Mouse (Mus musculus) kidney, postnatal 0 days (tissue): ENCODE results near the gene Dkc1. TPM values are rescaled to one million over a fixed set of nuclear protein-coding genes. Genes with fewer than 3 reads are reported as not detected.
A peak's percentile ranks its signal among the peaks of the same experiment; 100 is the strongest.

Experiments used
- ATAC-seq: fragments of 200-750 bp; cut with Nextera tagmentation; replicated peaks from 2 replicates; pipeline ENCODE4 v1.8.0; 2017; ENCODE audit warnings: low read depth, moderate number of reproducible peaks, moderate TSS enrichment, moderate library complexity; ENCODE audit not compliant: low FRiP score
- DNase-seq: peaks from one replicate; pipeline ENCODE4 v3.0.0-alpha.2; 2016; ENCODE audit warnings: low spot score
- H3K27ac ChIP-seq: fragments of 300-500 bp; sonication (generic); 2 replicates; pipeline ENCODE4 v1.5.1; 2014; ENCODE audit warnings: mild to moderate bottlenecking
- H3K27me3 ChIP-seq: fragments of 300-500 bp; sonication (generic); 2 replicates; pipeline ENCODE4 v1.6.1; 2014; ENCODE audit warnings: low read length, mixed read lengths; ENCODE audit not compliant: insufficient read depth
- H3K36me3 ChIP-seq: fragments of 300-500 bp; sonication (generic); 2 replicates; pipeline ENCODE4 v1.6.1; 2014; ENCODE audit warnings: low read length, mixed read lengths; ENCODE audit not compliant: insufficient read depth
- H3K4me1 ChIP-seq: fragments of 300-500 bp; sonication (generic); replicated peaks from 2 replicates; pipeline ENCODE4 v1.6.1; 2014; ENCODE audit warnings: antibody characterized with exemption, low read length, mixed read lengths; ENCODE audit not compliant: insufficient read depth
- H3K4me2 ChIP-seq: fragments of 300-500 bp; sonication (generic); 2 replicates; pipeline ENCODE4 v1.6.1; 2014; ENCODE audit warnings: mild to moderate bottlenecking, low read length, moderate library complexity, mixed read lengths
- H3K4me3 ChIP-seq: fragments of 300-500 bp; sonication (generic); replicated peaks from 2 replicates; pipeline ENCODE4 v1.5.1; 2014; ENCODE audit warnings: low read depth, low read length
- H3K9ac ChIP-seq: fragments of 300-500 bp; sonication (generic); 2 replicates; pipeline ENCODE4 v1.6.1; 2014; ENCODE audit warnings: low read depth, low read length
- H3K9me3 ChIP-seq: fragments of 300-500 bp; sonication (generic); replicated peaks from 2 replicates; pipeline ENCODE4 v1.6.1; 2016; ENCODE audit warnings: low read length, inconsistent platforms, mixed read lengths
- CTCF ChIP-seq: IDR thresholded peaks from 2 replicates; pipeline ENCODE4 v1.5.1; 2016; ENCODE audit warnings: antibody characterized with exemption, low read depth, mild to moderate bottlenecking, moderate library complexity
- WGBS: fragments of 180-500 bp; shearing (Covaris S2); extraction: QIAGEN DNeasy Blood & Tissue Kit; methylation state at CpG from one replicate; pipeline ENCODE4 v1.1.7; 2014; 5-methylcytosine and 5-hydroxymethylcytosine counted together
- polyA plus RNA-seq: library from polyadenylated mRNA; unstranded; fragments of >200 nt; fragmentation: Nextera tagmentation; extraction: Ambion mirVana; gene quantifications from 2 replicates; pipeline ENCODE4 v1.2.1, GENCODE M21; 2015

The Dkc1 gene
- polyA plus RNA-seq, 1 experiment from 2014 or later, result 64.3 TPM

GRCm38 (mm10) chrX:75115550-75115949, 19.9 kb downstream of the Dkc1 start:
- DNase-seq, result no peak

DNA sequence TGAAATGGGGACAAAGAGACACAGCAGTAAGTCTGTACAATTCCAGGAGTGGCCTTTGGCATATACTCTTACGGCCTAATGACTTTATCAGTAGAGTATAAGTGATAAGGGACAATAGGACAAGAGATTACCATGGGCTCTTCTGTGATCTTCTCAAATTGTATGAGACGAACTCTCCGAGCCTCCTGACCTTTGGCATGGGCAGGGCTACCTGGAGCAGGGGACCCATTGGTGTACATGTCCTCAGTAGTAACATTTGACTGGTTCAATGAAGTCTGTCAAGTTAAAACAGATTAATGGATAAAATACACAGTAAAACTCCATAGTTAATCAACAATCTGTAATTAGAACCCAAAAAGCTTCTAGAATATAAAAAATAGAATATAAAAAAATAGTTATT, 30.0 kb downstream of the Dkc1 start:
- Histone ChIP-seq H3K9ac (no peak overlapping the region), H3K4me2 (no peak overlapping the region), H3K9me3 (no peaks in the 10 kb centered on the region), H3K27me3 (no peaks in the 10 kb centered on the region), H3K27ac (no peak overlapping the region), H3K4me1 (no peaks in the 10 kb centered on the region), H3K36me3 (no peaks in the 10 kb centered on the region), H3K4me3 (no peak overlapping the region)
- no peak for TF ChIP-seq CTCF
- DNase-seq (no peak), ATAC-seq (no peak)
- 90% methylated on average over 3 of the region's 3 CpGs for WGBS

More at GRCm38 (mm10) chrX:75115550-75115949, 19.9 kb downstream of the Dkc1 start:
- ATAC-seq, result no peak
- H3K4me2 ChIP-seq, result no peak overlapping the region
- no peaks in the 10 kb centered on the region for H3K27me3 ChIP-seq
- no peaks in the 10 kb centered on the region for H3K9me3 ChIP-seq
- H3K9ac ChIP-seq, result no peak overlapping the region
- no peak for TF ChIP-seq CTCF
- H3K27ac ChIP-seq, result no peak overlapping the region
- 0 out of 2 replicates have a peak, but pooled peaks cover 3% of the 10 kb centered on the region for H3K36me3 ChIP-seq
- no peaks in the 10 kb centered on the region for H3K4me1 ChIP-seq
- no peak overlapping the region for H3K4me3 ChIP-seq

DNA sequence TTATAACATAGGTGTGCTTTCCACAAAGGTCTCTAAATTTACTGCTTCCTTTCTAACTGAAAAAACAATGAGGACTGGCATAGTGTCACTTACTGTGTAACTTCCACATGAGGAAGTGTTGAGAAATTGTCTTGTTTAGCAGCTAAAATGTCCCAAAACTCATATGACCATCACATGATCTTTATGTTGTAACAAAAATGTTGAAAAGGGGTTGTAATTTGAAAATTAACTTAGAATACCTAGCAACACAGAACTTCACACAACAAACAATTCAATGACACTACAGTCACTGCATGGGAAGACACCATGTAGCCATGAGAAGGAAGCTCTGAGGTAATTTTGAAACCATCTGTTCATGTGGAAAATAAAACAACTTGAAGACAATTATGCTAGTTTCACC, 31.2 kb downstream of the Dkc1 start:
- no peaks in the 10 kb centered on the region for H3K36me3 ChIP-seq
- H3K4me1 ChIP-seq, result no peaks in the 10 kb centered on the region
- no peak overlapping the region for H3K9ac ChIP-seq
- H3K9me3 ChIP-seq, result no peaks in the 10 kb centered on the region
- no peaks in the 10 kb centered on the region for H3K27me3 ChIP-seq
- no peak for TF ChIP-seq CTCF
- no peak for DNase-seq
- no peak for ATAC-seq
- no peak overlapping the region for H3K4me3 ChIP-seq
- H3K27ac ChIP-seq, result no peak overlapping the region
- H3K4me2 ChIP-seq, result no peak overlapping the region

- H3K9ac ChIP-seq, result no peak overlapping the region
- H3K4me2 ChIP-seq, result no peak overlapping the region
- TF ChIP-seq CTCF, result no peak
- H3K36me3 ChIP-seq, result no peaks in the 10 kb centered on the region
- no peaks in the 10 kb centered on the region for H3K27me3 ChIP-seq
- no peaks in the 10 kb centered on the region for H3K9me3 ChIP-seq
- no peak overlapping the region for H3K27ac ChIP-seq
- no peak overlapping the region for H3K4me3 ChIP-seq
- ATAC-seq (peak; percentile 52; the same call in 1 of the 2 replicates), DNase-seq (peak; percentile 19)
- H3K4me1 ChIP-seq, result no peaks in the 10 kb centered on the region
These were observed 32.8 kb downstream of the Dkc1 start for GRCm38 (mm10) chrX:75128333-75128980.

DNA sequence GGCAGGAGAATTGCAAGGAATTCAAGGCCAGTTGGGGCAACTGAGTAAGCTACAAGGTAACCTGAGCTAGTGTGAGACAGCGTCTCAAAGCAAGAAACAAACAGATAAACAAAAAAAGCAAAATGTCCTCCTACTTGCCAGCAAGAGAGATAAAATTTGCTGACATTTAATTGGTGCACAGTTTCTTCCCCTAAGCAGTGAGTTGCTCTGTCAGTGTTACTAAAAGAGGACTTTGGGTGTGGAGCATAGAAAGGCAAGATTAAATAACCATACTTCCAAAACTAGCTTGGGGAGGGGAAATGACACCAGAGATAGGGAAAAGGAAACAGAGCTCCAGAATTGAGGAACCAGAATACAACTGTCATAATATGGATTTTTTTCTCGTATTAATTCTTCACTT, 33.8 kb downstream of the Dkc1 start:
- ATAC-seq, result no peak
- DNase-seq, result peak; percentile 2
- H3K27me3 ChIP-seq, result no peaks in the 10 kb centered on the region
- no peak overlapping the region for H3K9ac ChIP-seq
- WGBS, result 64% methylated on average over 2 of the region's 2 CpGs
- no peak overlapping the region for H3K27ac ChIP-seq
- no peaks in the 10 kb centered on the region for H3K4me1 ChIP-seq
- H3K4me2 ChIP-seq, result peak overlapping the region; percentile 23
- no peak for TF ChIP-seq CTCF
- H3K4me3 ChIP-seq, result no peak overlapping the region
- no peaks in the 10 kb centered on the region for H3K9me3 ChIP-seq
- no peaks in the 10 kb centered on the region for H3K36me3 ChIP-seq

DNA sequence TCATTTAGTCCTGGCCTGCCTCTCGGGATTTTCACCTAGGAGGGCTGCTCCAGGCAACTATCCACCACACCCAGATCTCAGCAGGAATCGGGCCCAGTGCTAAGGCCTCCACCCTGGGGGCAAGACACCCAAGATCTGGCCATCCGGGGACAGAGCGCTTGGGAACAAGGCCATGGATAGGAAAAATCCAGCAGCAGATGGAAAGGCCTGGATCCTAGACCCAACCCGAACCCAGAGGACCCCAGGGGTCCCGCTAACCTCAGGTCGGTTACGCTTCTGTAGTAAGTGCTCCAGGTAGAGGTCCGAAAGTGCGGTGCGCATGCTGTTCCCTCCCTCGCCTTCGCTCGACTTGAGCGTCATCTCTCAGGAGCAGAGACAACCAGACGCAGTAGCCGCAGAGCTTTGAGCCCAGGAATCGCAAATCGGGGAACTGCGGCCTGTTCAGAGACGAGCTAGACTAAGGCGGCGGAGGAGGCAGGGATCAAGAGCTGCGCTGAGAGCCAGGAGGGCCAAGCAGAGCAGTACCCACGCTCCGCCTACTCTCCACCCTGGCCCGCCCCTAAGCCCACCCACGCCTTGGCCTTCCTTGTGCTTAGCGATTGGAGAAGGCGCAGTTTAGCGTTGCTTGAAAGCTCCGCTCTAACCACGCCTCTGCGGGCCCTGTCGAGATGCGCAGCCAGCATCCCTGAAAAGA, 35.0 kb downstream of the Dkc1 start, which contains the start of gene Mpp1:
Gene Mpp1 (minus strand): TSS at position 550 of the 694 bp plus-strand sequence.
- Histone ChIP-seq H3K27ac (peak within 1 kb of the TSS; percentile 77), H3K4me3 (peak within 1 kb of the TSS; percentile 49), H3K27me3 (no peaks in the 10 kb centered on the region), H3K36me3 (no peaks in the 10 kb centered on the region), H3K9me3 (no peaks in the 10 kb centered on the region), H3K4me2 (peak within 1 kb of the TSS; percentile 58), H3K9ac (peak within 1 kb of the TSS; percentile 68), H3K4me1 (no peaks in the 10 kb centered on the region)
- DNase-seq, result peak; percentile 93
- TF ChIP-seq CTCF, result no peak
- WGBS, result 36% methylated on average over 36 of the region's 36 CpGs
- ATAC-seq, result peak; percentile 98
